Mouse (Mus musculus): ENCODE measurements around the gene Edem2. TPM values are rescaled to one million over a fixed set of nuclear protein-coding genes. Genes with fewer than 3 reads are reported as not detected.

Edem2 gene
- polyA plus RNA-seq, 1 experiment from 2014 or later = 37.6 TPM

- ATAC-seq (ENCODE audit: low FRiP score, low read depth) = no peak
- no peak overlapping the region for H3K27ac ChIP-seq (replicated peaks)
- 54% methylated on average over 6 of the region's 6 CpGs for WGBS
- H3K36me3 ChIP-seq = peaks cover 73% of the 10 kb centered on the region
- no peaks in the 10 kb centered on the region for H3K27me3 ChIP-seq
- H3K4me1 ChIP-seq = no peaks in the 10 kb centered on the region
- no peaks in the 10 kb centered on the region for H3K9me3 ChIP-seq
- H3K9ac ChIP-seq (replicated peaks) = no peak overlapping the region
- no peak overlapping the region for H3K4me3 ChIP-seq
- H3K4me2 ChIP-seq (replicated peaks) = no peak overlapping the region
These were observed 73.4 kb downstream of the Edem2 start for GRCm38 (mm10) chr2:155655759-155656372.

DNA sequence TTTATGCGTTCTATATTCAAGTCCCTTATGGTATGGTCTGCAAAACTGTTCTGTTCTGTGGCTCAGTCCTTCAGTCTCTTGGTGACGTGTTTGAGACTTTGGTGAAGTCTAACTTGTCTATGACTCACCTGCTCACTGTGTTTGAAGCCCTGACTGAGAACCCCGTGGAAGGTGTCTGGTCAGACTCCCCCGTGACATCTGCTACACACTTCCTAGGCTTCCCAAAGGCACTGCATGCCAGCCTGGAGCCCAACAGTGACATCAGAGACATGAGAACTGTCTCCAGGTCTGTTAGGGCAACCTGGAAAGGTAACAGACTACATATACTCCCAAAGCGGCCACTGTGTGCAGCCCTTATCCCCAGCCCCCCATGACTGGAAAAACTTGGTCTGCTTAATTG, 76.7 kb downstream of the Edem2 start:
- H3K4me2 ChIP-seq (replicated peaks) = no peak overlapping the region
- no peak overlapping the region for H3K9ac ChIP-seq (replicated peaks)
- H3K27me3 ChIP-seq = no peaks in the 10 kb centered on the region
- peaks cover 83% of the 10 kb centered on the region for H3K36me3 ChIP-seq
- 94% methylated on average over 5 of the region's 5 CpGs for WGBS
- H3K27ac ChIP-seq (replicated peaks) = no peak overlapping the region
- no peak for ATAC-seq (ENCODE audit: low FRiP score, low read depth)
- H3K9me3 ChIP-seq = no peaks in the 10 kb centered on the region
- H3K4me3 ChIP-seq = no peak overlapping the region
- no peaks in the 10 kb centered on the region for H3K4me1 ChIP-seq

Other genes starting within 250 kb of the Edem2 start
- 25.9 and 27.3 TPM in 2 replicates for gene Acss2, start 211.5 kb downstream of the Edem2 start, polyA plus RNA-seq (2016; fragmentation: Nextera tagmentation; extraction: Ambion mirVana)
- gene Ggt7, start 211.2 kb downstream of the Edem2 start, polyA plus RNA-seq (2016; fragmentation: Nextera tagmentation; extraction: Ambion mirVana) = 38.3 and 41.2 TPM in 2 replicates
- 14.3 and 15.9 TPM in 2 replicates for gene Gss, start 136.7 kb downstream of the Edem2 start, polyA plus RNA-seq (2016; fragmentation: Nextera tagmentation; extraction: Ambion mirVana)
- 0.45 and 1.1 TPM in 2 replicates for gene Myh7b, start 118.3 kb downstream of the Edem2 start, polyA plus RNA-seq (2016; fragmentation: Nextera tagmentation; extraction: Ambion mirVana)
- 179 and 181 TPM in 2 replicates for gene Trpc4ap, start 37.1 kb downstream of the Edem2 start, polyA plus RNA-seq (2016; fragmentation: Nextera tagmentation; extraction: Ambion mirVana)
- gene Gm17581, start 6.4 kb upstream of the Edem2 start, polyA plus RNA-seq (2016; fragmentation: Nextera tagmentation; extraction: Ambion mirVana) = not detected in 2 replicates
- 3.1 and 3.7 TPM in 2 replicates for gene Procr, start 21.6 kb upstream of the Edem2 start, polyA plus RNA-seq (2016; fragmentation: Nextera tagmentation; extraction: Ambion mirVana)
- 4.9 and 5.2 TPM in 2 replicates for gene Mmp24, start 45.9 kb upstream of the Edem2 start, polyA plus RNA-seq (2016; fragmentation: Nextera tagmentation; extraction: Ambion mirVana)
- gene BC029722, start 90.0 kb upstream of the Edem2 start, polyA plus RNA-seq (2016; fragmentation: Nextera tagmentation; extraction: Ambion mirVana) = 14.4 and 14.7 TPM in 2 replicates
- gene Eif6, start 97.5 kb upstream of the Edem2 start, polyA plus RNA-seq (2016; fragmentation: Nextera tagmentation; extraction: Ambion mirVana) = 165 and 179 TPM in 2 replicates
- 0.26 and 0.47 TPM in 2 replicates for gene Fam83c, start 105.4 kb upstream of the Edem2 start, polyA plus RNA-seq (2016; fragmentation: Nextera tagmentation; extraction: Ambion mirVana)
- gene Uqcc1, start 200.8 kb upstream of the Edem2 start, polyA plus RNA-seq (2016; fragmentation: Nextera tagmentation; extraction: Ambion mirVana) = 73.7 and 87.6 TPM in 2 replicates
- not detected in 2 replicates for gene Gm15557, start 211.3 kb upstream of the Edem2 start, polyA plus RNA-seq (2016; fragmentation: Nextera tagmentation; extraction: Ambion mirVana)
- gene Gdf5, start 215.9 kb upstream of the Edem2 start, polyA plus RNA-seq (2016; fragmentation: Nextera tagmentation; extraction: Ambion mirVana) = 0.59 and 1.0 TPM in 2 replicates
- 26.3 and 27.3 TPM in 2 replicates for gene Cep250, start 227.0 kb upstream of the Edem2 start, polyA plus RNA-seq (2016; fragmentation: Nextera tagmentation; extraction: Ambion mirVana)